Mouse (Mus musculus): ENCODE data around the gene Ikzf2. TPM values are rescaled to one million over a fixed set of nuclear protein-coding genes. Genes with fewer than 3 reads are reported as not detected.

Ikzf2 gene
- polyA plus RNA-seq, 1 experiment = 0.19 TPM

GRCm38 (mm10) chr1:69643138-69643537, 43.9 kb downstream of the Ikzf2 start:
- Histone ChIP-seq H3K4me1 (ENCODE audit: control insufficient read depth, insufficient read depth, low read length) (no peaks in the 10 kb centered on the region), H3K4me3 (ENCODE audit: control insufficient read depth, low read depth, low read length) (no peak overlapping the region), H3K36me3 (ENCODE audit: control insufficient read depth, insufficient read depth, low read length) (no peaks in the 10 kb centered on the region), H3K27ac (ENCODE audit: control insufficient read depth, insufficient read depth, low read depth, low read length) (no peak overlapping the region), H3K27me3 (ENCODE audit: control insufficient read depth, insufficient read depth, low read length) (no peaks in the 10 kb centered on the region)
- TF ChIP-seq CTCF (IDR thresholded peaks at IDR 0.05; ENCODE audit: control insufficient read depth, insufficient read depth, insufficient replicate concordance, low read depth, low read length) (no peak), POLR2A (IDR thresholded peaks at IDR 0.05; ENCODE audit: control insufficient read depth, low read depth, low read length) (no peak)

GRCm38 (mm10) chr1:69641986-69642385, 45.1 kb downstream of the Ikzf2 start:
- no peaks in the 10 kb centered on the region for H3K36me3 ChIP-seq (ENCODE audit: control insufficient read depth, insufficient read depth, low read length)
- H3K4me1 ChIP-seq (ENCODE audit: control insufficient read depth, insufficient read depth, low read length) = no peaks in the 10 kb centered on the region
- no peak for TF ChIP-seq POLR2A (IDR thresholded peaks at IDR 0.05; ENCODE audit: control insufficient read depth, low read depth, low read length)
- TF ChIP-seq CTCF (IDR thresholded peaks at IDR 0.05; ENCODE audit: control insufficient read depth, insufficient read depth, insufficient replicate concordance, low read depth, low read length) = no peak
- H3K27ac ChIP-seq (ENCODE audit: control insufficient read depth, insufficient read depth, low read depth, low read length) = no peak overlapping the region
- no peak overlapping the region for H3K4me3 ChIP-seq (ENCODE audit: control insufficient read depth, low read depth, low read length)
- no peaks in the 10 kb centered on the region for H3K27me3 ChIP-seq (ENCODE audit: control insufficient read depth, insufficient read depth, low read length)

- Histone ChIP-seq H3K4me1 (ENCODE audit: control insufficient read depth, insufficient read depth, low read length) (no peaks in the 10 kb centered on the region), H3K36me3 (ENCODE audit: control insufficient read depth, insufficient read depth, low read length) (no peaks in the 10 kb centered on the region), H3K27me3 (ENCODE audit: control insufficient read depth, insufficient read depth, low read length) (no peaks in the 10 kb centered on the region), H3K27ac (ENCODE audit: control insufficient read depth, insufficient read depth, low read depth, low read length) (no peak overlapping the region), H3K4me3 (ENCODE audit: control insufficient read depth, low read depth, low read length) (no peak overlapping the region)
- TF ChIP-seq POLR2A (IDR thresholded peaks at IDR 0.05; ENCODE audit: control insufficient read depth, low read depth, low read length) (no peak), CTCF (IDR thresholded peaks at IDR 0.05; ENCODE audit: control insufficient read depth, insufficient read depth, insufficient replicate concordance, low read depth, low read length) (no peak)
These were observed 48.7 kb downstream of the Ikzf2 start for GRCm38 (mm10) chr1:69638321-69638720.

- Histone ChIP-seq H3K36me3 (ENCODE audit: control insufficient read depth, insufficient read depth, low read length) (no peaks in the 10 kb centered on the region), H3K4me3 (ENCODE audit: control insufficient read depth, low read depth, low read length) (no peak overlapping the region), H3K27me3 (ENCODE audit: control insufficient read depth, insufficient read depth, low read length) (no peaks in the 10 kb centered on the region), H3K4me1 (ENCODE audit: control insufficient read depth, insufficient read depth, low read length) (no peaks in the 10 kb centered on the region), H3K27ac (ENCODE audit: control insufficient read depth, insufficient read depth, low read depth, low read length) (no peak overlapping the region)
- no peak for TF ChIP-seq CTCF (IDR thresholded peaks at IDR 0.05; ENCODE audit: control insufficient read depth, insufficient read depth, insufficient replicate concordance, low read depth, low read length)
- no peak for TF ChIP-seq POLR2A (IDR thresholded peaks at IDR 0.05; ENCODE audit: control insufficient read depth, low read depth, low read length)
These were observed 49.1 kb downstream of the Ikzf2 start for GRCm38 (mm10) chr1:69637907-69638306.

GRCm38 (mm10) chr1:69634259-69634658, 52.8 kb downstream of the Ikzf2 start:
- no peak for TF ChIP-seq CTCF (IDR thresholded peaks at IDR 0.05; ENCODE audit: control insufficient read depth, insufficient read depth, insufficient replicate concordance, low read depth, low read length)
- TF ChIP-seq POLR2A (IDR thresholded peaks at IDR 0.05; ENCODE audit: control insufficient read depth, low read depth, low read length) = no peak
- no peak overlapping the region for H3K27ac ChIP-seq (ENCODE audit: control insufficient read depth, insufficient read depth, low read depth, low read length)
- H3K4me3 ChIP-seq (ENCODE audit: control insufficient read depth, low read depth, low read length) = no peak overlapping the region
- no peaks in the 10 kb centered on the region for H3K27me3 ChIP-seq (ENCODE audit: control insufficient read depth, insufficient read depth, low read length)
- no peaks in the 10 kb centered on the region for H3K36me3 ChIP-seq (ENCODE audit: control insufficient read depth, insufficient read depth, low read length)
- no peaks in the 10 kb centered on the region for H3K4me1 ChIP-seq (ENCODE audit: control insufficient read depth, insufficient read depth, low read length)

GRCm38 (mm10) chr1:69630508-69630907, 56.5 kb downstream of the Ikzf2 start:
- Histone ChIP-seq H3K27me3 (ENCODE audit: control insufficient read depth, insufficient read depth, low read length) (no peaks in the 10 kb centered on the region), H3K4me1 (ENCODE audit: control insufficient read depth, insufficient read depth, low read length) (no peaks in the 10 kb centered on the region), H3K27ac (ENCODE audit: control insufficient read depth, insufficient read depth, low read depth, low read length) (no peak overlapping the region), H3K4me3 (ENCODE audit: control insufficient read depth, low read depth, low read length) (no peak overlapping the region), H3K36me3 (ENCODE audit: control insufficient read depth, insufficient read depth, low read length) (no peaks in the 10 kb centered on the region)
- no peak for TF ChIP-seq POLR2A (IDR thresholded peaks at IDR 0.05; ENCODE audit: control insufficient read depth, low read depth, low read length)
- TF ChIP-seq CTCF (IDR thresholded peaks at IDR 0.05; ENCODE audit: control insufficient read depth, insufficient read depth, insufficient replicate concordance, low read depth, low read length) = no peak

GRCm38 (mm10) chr1:69629513-69629912, 57.5 kb downstream of the Ikzf2 start:
- Histone ChIP-seq H3K36me3 (ENCODE audit: control insufficient read depth, insufficient read depth, low read length) (no peaks in the 10 kb centered on the region), H3K4me1 (ENCODE audit: control insufficient read depth, insufficient read depth, low read length) (no peaks in the 10 kb centered on the region), H3K27me3 (ENCODE audit: control insufficient read depth, insufficient read depth, low read length) (no peaks in the 10 kb centered on the region), H3K4me3 (ENCODE audit: control insufficient read depth, low read depth, low read length) (no peak overlapping the region), H3K27ac (ENCODE audit: control insufficient read depth, insufficient read depth, low read depth, low read length) (no peak overlapping the region)
- TF ChIP-seq CTCF (IDR thresholded peaks at IDR 0.05; ENCODE audit: control insufficient read depth, insufficient read depth, insufficient replicate concordance, low read depth, low read length) (no peak), POLR2A (IDR thresholded peaks at IDR 0.05; ENCODE audit: control insufficient read depth, low read depth, low read length) (no peak)

- H3K4me1 ChIP-seq (ENCODE audit: control insufficient read depth, insufficient read depth, low read length) = no peaks in the 10 kb centered on the region
- H3K27me3 ChIP-seq (ENCODE audit: control insufficient read depth, insufficient read depth, low read length) = no peaks in the 10 kb centered on the region
- no peak for TF ChIP-seq CTCF (IDR thresholded peaks at IDR 0.05; ENCODE audit: control insufficient read depth, insufficient read depth, insufficient replicate concordance, low read depth, low read length)
- no peak for TF ChIP-seq POLR2A (IDR thresholded peaks at IDR 0.05; ENCODE audit: control insufficient read depth, low read depth, low read length)
- H3K4me3 ChIP-seq (ENCODE audit: control insufficient read depth, low read depth, low read length) = no peak overlapping the region
- no peak overlapping the region for H3K27ac ChIP-seq (ENCODE audit: control insufficient read depth, insufficient read depth, low read depth, low read length)
- no peaks in the 10 kb centered on the region for H3K36me3 ChIP-seq (ENCODE audit: control insufficient read depth, insufficient read depth, low read length)
These were observed 75.0 kb downstream of the Ikzf2 start for GRCm38 (mm10) chr1:69612076-69612475.
